Mouse (Mus musculus) heart, adult 2 months (tissue): ENCODE data around the gene Fbxw17.

Experiments
- CTCF ChIP-seq: fragments of 200-600 bp; IDR thresholded peaks from 2 replicates; pipeline ENCODE4 v1.8.1; 2022; ENCODE audit warnings: antibody characterized with exemption, mild to moderate bottlenecking, moderate library complexity
- EP300 ChIP-seq: fragments of 200-500 bp; IDR thresholded peaks from 2 replicates; pipeline ENCODE4 v1.6.1; 2011; ENCODE audit warnings: low read depth, low read length, control low read depth; ENCODE audit not compliant: insufficient read depth
- POLR2A ChIP-seq: fragments of 200-500 bp; IDR thresholded peaks from 2 replicates; pipeline ENCODE4 v1.6.1; 2011; ENCODE audit warnings: mild to moderate bottlenecking, low read depth, low read length, control low read depth; ENCODE audit not compliant: insufficient read depth

DNA sequence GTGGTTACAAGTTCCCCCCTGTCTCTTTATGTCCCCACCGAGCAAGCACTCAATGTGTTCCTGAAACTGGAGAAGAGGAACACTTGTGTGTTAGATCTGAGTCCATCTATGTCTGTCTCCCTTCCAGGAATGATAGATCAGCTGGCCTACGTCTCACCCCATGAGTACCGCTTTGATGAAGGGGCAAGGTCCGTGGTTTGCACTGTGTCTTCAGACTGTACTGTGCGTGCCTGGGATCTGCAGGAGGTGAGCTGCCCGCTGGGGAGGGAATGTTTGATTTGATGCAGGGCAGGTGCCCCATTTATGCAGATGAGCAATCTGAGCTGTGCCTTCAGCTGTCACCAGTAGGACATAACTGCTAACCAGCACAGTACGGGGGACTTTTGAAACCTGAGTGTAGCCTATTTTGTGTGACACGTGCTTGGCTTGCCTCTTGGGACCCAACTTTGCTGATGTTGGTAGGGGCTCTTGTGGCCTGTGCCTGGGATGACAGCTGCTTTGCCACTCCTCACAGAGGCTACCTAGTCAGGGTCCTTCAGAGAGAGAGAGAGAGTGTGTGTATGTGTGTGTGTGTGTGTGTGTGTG is 6.1 kb downstream of the Fbxw17 start:
- no peak for TF ChIP-seq CTCF
- TF ChIP-seq POLR2A: no peak
- TF ChIP-seq EP300: no peak
